Mouse (Mus musculus): ENCODE measurements around the gene Irx6.

Irx6 gene

GRCm38 (mm10) chr8:92721266-92721935 lies 47.3 kb downstream of the Irx6 start:
- DNase-seq (ENCODE audit: extremely low read depth, low read depth, low spot score) = no peak

GRCm38 (mm10) chr8:92721936-92722321 lies 47.8 kb downstream of the Irx6 start:
- no peak for DNase-seq (ENCODE audit: extremely low read depth, low read depth, low spot score)

GRCm38 (mm10) chr8:92723320-92723719 lies 49.2 kb downstream of the Irx6 start:
- DNase-seq (ENCODE audit: extremely low read depth, low read depth, low spot score) = no peak

- no peak for DNase-seq (ENCODE audit: extremely low read depth, low read depth, low spot score)
Measured at GRCm38 (mm10) chr8:92723947-92724346, 49.9 kb downstream of the Irx6 start.

- DNase-seq (ENCODE audit: extremely low read depth, low read depth, low spot score) = no peak
Measured at GRCm38 (mm10) chr8:92724359-92724758, 50.3 kb downstream of the Irx6 start.
